Mouse (Mus musculus) T-helper 1 cell (primary cell): ENCODE measurements around the gene Bhlha15.

Experiments
- in situ Hi-C: fragments of 300-600 bp; cut with MboI, MseI; formaldehyde crosslinking; loops from one replicate; pipeline ENCODE4 v1.15.1; 2025; ENCODE audit warnings: high pct_unique_total_duplicates

Gene Bhlha15

DNA sequence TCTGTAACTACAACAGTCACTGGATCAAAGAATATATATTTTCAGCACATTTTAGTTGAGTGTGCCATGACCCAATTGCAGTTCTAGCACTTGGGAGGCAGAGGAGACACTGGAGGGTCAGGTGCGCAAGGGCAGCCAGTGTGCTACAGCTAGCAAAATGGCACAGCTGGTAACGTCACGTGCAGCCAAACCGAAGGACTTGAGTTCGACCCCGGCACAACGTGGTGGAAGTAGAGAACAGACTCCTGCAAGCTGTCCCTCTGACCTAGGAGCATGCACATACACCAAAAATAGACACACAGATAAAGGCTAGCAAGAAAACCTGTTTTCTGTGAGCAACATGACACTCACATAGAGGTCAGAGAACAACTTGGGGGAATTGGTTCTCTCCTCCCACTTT is 759 bp upstream of the Bhlha15 start:
- in situ Hi-C loops, result no loop called here

- in situ Hi-C loops, result no loop called here
Observed at GRCm38 (mm10) chr5:144191026-144191425, 940 bp downstream of the Bhlha15 start.

DNA sequence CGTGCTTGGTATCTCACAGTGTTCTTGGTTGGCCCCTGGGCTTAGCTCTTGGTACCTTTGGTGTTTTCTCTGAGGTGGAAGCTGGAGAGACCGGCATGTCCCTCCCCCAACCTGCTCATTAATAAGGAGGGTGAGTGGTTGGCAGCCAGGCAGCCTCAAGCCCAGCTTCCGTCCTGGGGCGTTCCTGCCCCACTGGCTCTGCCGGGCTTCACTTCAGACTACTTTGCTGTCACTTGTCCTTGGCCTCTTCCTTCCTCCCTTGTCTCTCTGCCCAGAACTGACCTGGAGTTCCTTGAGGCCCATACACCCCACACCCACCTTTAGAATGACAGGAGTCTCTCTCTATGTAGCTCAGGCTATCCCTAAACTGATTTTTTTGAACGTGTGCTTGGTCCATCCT is 2.6 kb downstream of the Bhlha15 start:
- in situ Hi-C loops, result no loop called here

DNA sequence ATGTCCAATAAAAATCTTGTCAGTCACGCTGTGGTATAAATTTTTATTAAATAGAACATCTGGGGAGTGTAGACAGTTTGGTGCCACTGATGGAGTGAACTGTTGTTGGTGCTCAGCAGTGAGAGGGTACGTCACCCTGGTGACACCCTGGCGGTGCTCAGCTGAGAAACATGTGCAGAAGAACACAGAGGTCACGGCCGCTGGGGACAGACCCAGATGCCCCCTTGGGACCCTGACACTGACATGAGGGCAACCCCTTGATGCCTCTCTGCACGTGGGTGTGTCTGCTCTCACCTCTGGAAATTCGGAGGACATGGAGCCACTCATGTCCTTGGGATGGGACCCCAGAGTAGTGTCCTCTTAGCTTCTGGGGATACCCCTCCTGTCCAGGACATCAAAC is 4.3 kb downstream of the Bhlha15 start:
- in situ Hi-C loops, result no loop called here

DNA sequence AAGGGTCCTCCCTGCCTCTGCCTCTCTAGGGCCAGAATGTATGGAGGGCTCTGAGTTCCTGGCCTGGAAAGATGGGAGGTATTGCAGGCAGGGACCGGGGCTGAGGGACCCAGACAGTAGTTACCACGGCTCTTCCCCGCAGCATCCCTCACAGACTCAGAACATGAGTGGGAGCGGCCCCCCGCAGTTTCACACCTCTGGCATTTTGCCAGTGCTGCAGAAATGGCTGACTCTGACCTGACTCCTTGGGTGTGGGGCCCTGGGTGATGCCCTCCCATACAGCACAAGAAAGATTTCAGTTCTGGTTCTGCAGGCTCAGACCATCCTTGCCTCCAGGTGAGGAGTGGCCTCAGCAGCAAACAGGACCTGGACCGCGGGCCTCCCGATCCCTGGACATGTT is 5.5 kb downstream of the Bhlha15 start:
- in situ Hi-C loops, result no loop called here

- in situ Hi-C loops, result no loop called here
Observed at GRCm38 (mm10) chr5:144200616-144201015, 10.5 kb downstream of the Bhlha15 start.

GRCm38 (mm10) chr5:144202430-144202829 is 12.3 kb downstream of the Bhlha15 start:
- in situ Hi-C loops, result no loop called here

DNA sequence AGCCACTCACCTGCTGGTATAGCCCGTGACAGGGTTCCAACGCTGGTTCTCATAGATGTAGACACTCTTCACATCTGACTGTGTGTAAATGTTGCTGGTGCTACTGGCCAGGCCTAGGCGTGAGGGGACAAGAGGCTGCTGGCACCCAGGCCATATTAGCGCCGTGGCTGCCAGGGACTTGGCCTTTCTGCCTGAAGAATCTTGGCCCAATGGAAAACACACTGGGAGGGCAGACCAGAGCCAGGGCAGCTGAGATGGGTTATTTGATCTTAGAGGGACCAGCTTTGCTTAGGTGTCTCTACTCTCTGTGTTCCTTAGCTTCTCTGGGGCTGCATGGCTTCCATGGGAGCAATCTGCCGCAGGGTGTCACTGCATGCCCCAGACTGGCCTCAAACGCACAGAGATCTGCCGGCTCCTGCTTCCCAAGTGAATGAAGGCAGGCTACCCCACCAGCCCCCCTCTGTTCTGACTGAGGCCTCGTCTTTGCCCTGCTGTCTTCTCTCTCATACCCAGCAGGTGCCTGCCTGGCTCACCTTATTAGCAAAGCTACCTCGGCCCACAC is 13.4 kb downstream of the Bhlha15 start:
- in situ Hi-C loops, result no loop called here

GRCm38 (mm10) chr5:144204303-144204702 is 14.2 kb downstream of the Bhlha15 start:
- in situ Hi-C loops, result no loop called here

GRCm38 (mm10) chr5:144204911-144205310 is 14.8 kb downstream of the Bhlha15 start:
- in situ Hi-C loops, result no loop called here

GRCm38 (mm10) chr5:144206069-144206468 is 16.0 kb downstream of the Bhlha15 start:
- in situ Hi-C loops, result no loop called here

GRCm38 (mm10) chr5:144207478-144207877 is 17.4 kb downstream of the Bhlha15 start:
- in situ Hi-C loops, result no loop called here

- in situ Hi-C loops, result no loop called here
Observed at GRCm38 (mm10) chr5:144214453-144214852, 24.4 kb downstream of the Bhlha15 start.

DNA sequence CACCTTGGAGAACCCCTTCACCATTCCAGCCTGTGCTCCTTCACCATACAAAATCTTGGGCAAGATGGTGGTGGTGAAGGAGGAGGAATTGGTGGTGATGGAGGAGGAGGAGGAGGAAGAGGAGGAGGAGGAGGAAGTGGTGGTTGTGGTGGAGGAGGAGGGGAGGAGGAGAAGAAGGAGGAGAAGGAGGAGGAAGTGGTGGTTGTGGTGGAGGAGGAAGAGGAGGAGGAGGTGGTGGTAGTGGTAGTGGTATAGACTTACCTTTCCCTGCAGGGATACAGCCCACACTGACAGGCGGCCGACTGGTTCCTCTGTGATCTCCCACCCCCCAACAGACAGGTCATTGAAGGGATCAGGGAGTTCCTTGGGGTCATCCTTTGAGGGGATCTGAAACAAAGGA is 25.9 kb downstream of the Bhlha15 start:
- in situ Hi-C loops, result no loop called here

- in situ Hi-C loops, result no loop called here
Observed at GRCm38 (mm10) chr5:144218061-144218460, 28.0 kb downstream of the Bhlha15 start.

DNA sequence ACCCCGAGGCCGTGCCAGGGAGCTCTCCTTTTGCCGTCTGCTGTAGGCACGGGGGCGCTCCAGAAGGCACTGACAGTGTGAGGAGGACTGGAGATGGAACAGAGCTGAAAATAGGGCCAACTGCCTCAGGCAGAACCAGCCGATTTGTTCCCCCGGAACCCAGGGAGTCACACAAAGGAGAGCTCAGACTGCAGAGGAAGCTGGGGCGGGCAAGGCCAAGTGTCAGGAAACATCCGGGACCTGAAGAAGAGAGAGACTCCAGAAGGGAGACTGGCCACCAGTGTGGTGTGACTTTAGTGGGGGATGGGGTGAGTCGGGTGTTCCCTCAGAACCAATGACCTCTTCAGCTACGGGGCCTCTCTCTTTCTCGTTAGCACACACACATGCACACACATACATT is 29.2 kb downstream of the Bhlha15 start:
- in situ Hi-C loops, result no loop called here

GRCm38 (mm10) chr5:144219936-144220335 is 29.9 kb downstream of the Bhlha15 start:
- in situ Hi-C loops, result no loop called here

DNA sequence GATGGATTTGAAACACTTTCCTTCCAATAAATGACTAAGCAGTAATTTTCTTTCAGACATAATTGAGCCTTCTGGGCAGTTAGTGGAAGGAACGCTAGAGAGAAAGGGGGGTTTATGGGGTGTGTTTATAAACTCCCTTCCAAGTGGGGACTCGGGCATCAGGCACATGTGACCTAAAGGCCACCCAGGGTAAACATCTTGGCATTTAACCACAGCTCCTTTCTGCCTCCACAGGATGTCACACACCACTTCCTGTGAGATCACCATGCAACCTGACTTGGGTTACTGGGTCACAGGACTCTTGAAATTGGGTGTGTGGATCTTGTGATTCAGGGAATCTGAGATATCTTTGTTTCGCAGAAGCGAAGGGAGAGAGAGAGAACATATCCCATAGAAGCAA is 31.2 kb downstream of the Bhlha15 start:
- in situ Hi-C loops, result no loop called here

DNA sequence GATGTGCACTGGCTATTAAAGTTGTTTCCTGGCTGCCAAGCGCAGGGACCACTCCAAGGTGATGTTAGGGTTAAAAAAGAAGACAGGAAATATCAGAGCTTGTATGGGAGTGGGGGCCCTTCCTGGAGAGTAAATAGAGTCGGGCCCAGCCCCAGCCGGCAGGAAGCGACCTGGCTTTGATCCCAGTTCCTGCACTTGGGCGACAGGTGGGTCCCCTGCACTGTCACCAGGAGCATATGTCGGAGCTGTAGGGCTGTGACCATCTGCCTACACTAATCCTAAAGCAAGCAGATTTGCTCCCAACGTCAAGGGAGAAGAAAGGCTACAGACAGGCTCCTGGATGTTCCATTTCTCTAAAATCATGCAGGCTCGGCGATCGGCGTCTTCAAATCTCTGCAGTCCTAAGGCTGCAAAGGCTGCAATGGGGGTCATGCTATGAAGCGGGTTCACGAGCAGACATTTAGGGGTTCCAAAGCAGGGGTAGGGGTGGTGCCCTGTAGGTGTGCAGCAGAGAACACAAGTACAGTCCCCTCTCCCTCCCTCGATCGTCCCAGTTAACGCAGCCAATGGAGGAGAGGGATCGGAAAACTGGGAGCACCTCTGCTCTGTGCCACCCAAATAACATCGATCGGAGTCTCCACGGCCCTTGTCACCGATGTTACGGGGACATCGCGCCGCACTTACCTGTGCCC is 32.9 kb downstream of the Bhlha15 start:
- in situ Hi-C loops, result no loop called here

GRCm38 (mm10) chr5:144223503-144223862 is 33.4 kb downstream of the Bhlha15 start, which contains the start of gene Tecpr1:
Gene Tecpr1 (minus strand): TSS chr5:144223615.
- in situ Hi-C loops, result no loop called here

DNA sequence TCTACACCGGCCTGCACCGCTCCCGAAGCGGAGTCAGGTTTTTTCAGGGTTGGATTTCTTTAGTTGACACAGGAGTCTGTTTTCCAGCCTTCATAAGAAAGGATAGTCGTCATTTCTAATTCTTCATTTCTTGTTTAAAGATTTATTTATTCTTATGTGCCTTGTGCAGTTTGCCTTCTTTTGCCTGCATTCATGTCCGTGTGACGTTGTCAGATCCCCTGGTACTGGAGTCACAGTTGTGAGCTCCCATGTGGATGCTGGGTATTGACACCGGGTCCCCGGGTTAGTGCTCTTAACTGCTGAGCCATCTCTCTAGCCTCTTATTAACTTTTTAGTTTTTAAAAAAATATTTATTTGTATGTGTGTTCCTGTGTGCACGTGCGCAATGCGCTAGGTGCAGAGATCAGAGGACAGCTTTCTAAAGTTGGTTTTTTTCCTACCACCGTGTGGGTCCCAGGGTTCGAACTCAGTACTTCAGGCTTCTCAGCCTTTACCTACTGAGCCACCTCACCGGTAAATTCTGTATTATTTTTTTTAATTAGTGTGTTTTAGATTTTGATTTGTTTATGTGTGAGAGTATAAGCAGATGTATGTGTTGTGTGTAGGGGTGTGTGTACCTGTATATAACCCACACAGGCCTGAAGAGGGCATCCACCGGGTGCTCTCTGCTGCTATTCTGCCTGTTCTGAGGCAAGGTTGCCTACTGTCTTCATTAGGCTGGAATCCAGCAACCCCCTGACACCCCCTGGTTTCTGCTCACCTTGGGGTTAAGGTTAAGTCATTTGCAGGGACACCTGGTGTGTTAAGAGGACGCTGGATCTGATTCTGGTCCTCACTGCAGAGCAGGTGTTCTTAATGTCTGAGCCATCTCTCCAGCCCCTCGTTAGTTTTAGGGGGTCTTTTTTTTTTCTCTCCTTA is 34.1 kb downstream of the Bhlha15 start:
- in situ Hi-C loops, result no loop called here

DNA sequence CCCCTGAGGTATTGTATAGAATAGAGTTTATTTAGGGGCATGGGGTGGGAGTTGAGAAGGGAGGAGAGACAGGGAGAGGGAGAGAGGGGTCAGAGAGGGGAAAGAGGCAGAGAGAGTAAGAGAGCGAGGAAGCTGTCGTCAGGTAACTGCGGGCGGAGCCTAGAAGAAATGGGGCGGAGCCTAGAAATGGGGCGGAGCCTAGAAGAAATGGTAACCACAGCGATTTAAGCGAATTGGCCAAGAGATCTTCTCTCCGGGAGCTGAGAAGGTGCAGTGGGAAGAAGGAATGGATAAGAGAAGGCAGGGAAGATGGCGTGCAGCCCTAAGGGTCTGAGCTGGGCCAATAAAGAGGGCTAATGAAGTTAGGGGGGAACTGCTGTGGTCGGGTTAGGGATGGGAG is 36.1 kb downstream of the Bhlha15 start:
- in situ Hi-C loops, result no loop called here

- in situ Hi-C loops, result no loop called here
Observed at GRCm38 (mm10) chr5:144230216-144230615, 40.1 kb downstream of the Bhlha15 start.
